Mouse (Mus musculus): Measurements from ENCODE around the gene Spsb1. TPM values are rescaled to one million over a fixed set of nuclear protein-coding genes. Genes with fewer than 3 reads are reported as not detected.

Spsb1 gene
- polyA plus RNA-seq, 1 experiment from 2014 or later, result 19.2 TPM

- ATAC-seq, result no peak
- no peak for DNase-seq (ENCODE audit: low spot score)
- Histone ChIP-seq H3K4me1 (ENCODE audit: insufficient read depth, low read depth, low read length) (peaks cover 6% of the 10 kb centered on the region; the same call in 1 of the 2 replicates), H3K27ac (ENCODE audit: low read length) (no peak overlapping the region), H3K4me3 (ENCODE audit: low read depth, low read length) (no peak overlapping the region), H3K4me2 (replicated peaks; ENCODE audit: low read depth, low read length) (no peak overlapping the region), H3K36me3 (ENCODE audit: insufficient read depth, low read length) (no peaks in the 10 kb centered on the region), H3K27me3 (replicated peaks; ENCODE audit: insufficient read depth, low read length) (no peaks in the 10 kb centered on the region), H3K9ac (replicated peaks; ENCODE audit: low read depth) (no peak overlapping the region), H3K9me3 (ENCODE audit: low read length) (no peaks in the 10 kb centered on the region)
- WGBS, result 77% methylated on average over 6 of the region's 6 CpGs
- TF ChIP-seq CTCF (IDR thresholded peaks at IDR 0.05), result no peak
- TF ChIP-seq EP300 (IDR thresholded peaks at IDR 0.05), result no peak
Measured at GRCm38 (mm10) chr4:149858097-149858496, 96.7 kb downstream of the Spsb1 start.

DNA sequence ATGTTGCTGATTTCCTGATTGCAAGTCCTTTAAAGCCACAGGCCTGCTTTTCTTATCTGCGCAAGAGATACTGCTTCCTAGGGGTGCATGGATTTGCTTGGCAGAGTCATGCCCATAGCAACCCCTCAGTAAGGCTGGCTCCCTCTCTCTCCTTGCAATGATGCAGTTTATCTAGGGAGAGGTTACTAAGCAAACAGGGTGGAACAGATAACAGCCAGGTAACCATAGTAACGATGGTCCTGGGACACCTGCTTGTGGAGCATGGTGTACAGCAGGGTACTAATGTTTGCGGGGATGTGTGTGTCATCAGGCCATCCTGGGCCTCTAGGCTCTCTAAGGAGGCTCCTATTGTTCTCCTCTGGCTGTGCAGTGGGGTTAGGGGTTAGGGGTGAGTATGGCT, 97.2 kb downstream of the Spsb1 start:
- no peak overlapping the region for H3K9ac ChIP-seq (replicated peaks; ENCODE audit: low read depth)
- ATAC-seq (no peak), DNase-seq (ENCODE audit: low spot score) (no peak)
- peaks cover 6% of the 10 kb centered on the region; the same call in 1 of the 2 replicates for H3K4me1 ChIP-seq (ENCODE audit: insufficient read depth, low read depth, low read length)
- no peak overlapping the region for H3K4me3 ChIP-seq (ENCODE audit: low read depth, low read length)
- TF ChIP-seq CTCF (IDR thresholded peaks at IDR 0.05), result no peak
- no peak for TF ChIP-seq EP300 (IDR thresholded peaks at IDR 0.05)
- no peaks in the 10 kb centered on the region for H3K27me3 ChIP-seq (replicated peaks; ENCODE audit: insufficient read depth, low read length)
- no peak overlapping the region for H3K27ac ChIP-seq (ENCODE audit: low read length)
- H3K9me3 ChIP-seq (ENCODE audit: low read length), result no peaks in the 10 kb centered on the region
- H3K4me2 ChIP-seq (replicated peaks; ENCODE audit: low read depth, low read length), result no peak overlapping the region
- no peaks in the 10 kb centered on the region for H3K36me3 ChIP-seq (ENCODE audit: insufficient read depth, low read length)
- WGBS, result 70% methylated on average over 3 of the region's 3 CpGs

- Histone ChIP-seq H3K4me1 (ENCODE audit: insufficient read depth, low read depth, low read length) (peaks cover 6% of the 10 kb centered on the region; the same call in 1 of the 2 replicates), H3K27me3 (replicated peaks; ENCODE audit: insufficient read depth, low read length) (no peaks in the 10 kb centered on the region), H3K4me2 (replicated peaks; ENCODE audit: low read depth, low read length) (no peak overlapping the region), H3K36me3 (ENCODE audit: insufficient read depth, low read length) (no peaks in the 10 kb centered on the region), H3K4me3 (ENCODE audit: low read depth, low read length) (no peak overlapping the region), H3K27ac (ENCODE audit: low read length) (no peak overlapping the region), H3K9me3 (ENCODE audit: low read length) (no peaks in the 10 kb centered on the region), H3K9ac (replicated peaks; ENCODE audit: low read depth) (no peak overlapping the region)
- TF ChIP-seq EP300 (IDR thresholded peaks at IDR 0.05) (no peak), CTCF (IDR thresholded peaks at IDR 0.05) (no peak)
- ATAC-seq, result peak; percentile 25; the same call in 1 of the 2 replicates
- 37% methylated on average over 19 of the region's 19 CpGs for WGBS
- DNase-seq (ENCODE audit: low spot score), result peak; percentile 46
Measured at GRCm38 (mm10) chr4:149855892-149856807, 98.7 kb downstream of the Spsb1 start.

- DNase-seq (ENCODE audit: low spot score), result no peak
- 73% methylated on average over 10 of the region's 10 CpGs for WGBS
- Histone ChIP-seq H3K36me3 (ENCODE audit: insufficient read depth, low read length) (no peaks in the 10 kb centered on the region), H3K4me1 (ENCODE audit: insufficient read depth, low read depth, low read length) (peaks cover 6% of the 10 kb centered on the region; the same call in 1 of the 2 replicates), H3K9me3 (ENCODE audit: low read length) (no peaks in the 10 kb centered on the region), H3K4me3 (ENCODE audit: low read depth, low read length) (no peak overlapping the region), H3K27me3 (replicated peaks; ENCODE audit: insufficient read depth, low read length) (no peaks in the 10 kb centered on the region), H3K9ac (replicated peaks; ENCODE audit: low read depth) (no peak overlapping the region), H3K27ac (ENCODE audit: low read length) (no peak overlapping the region), H3K4me2 (replicated peaks; ENCODE audit: low read depth, low read length) (no peak overlapping the region)
- no peak for ATAC-seq
- TF ChIP-seq EP300 (IDR thresholded peaks at IDR 0.05) (no peak), CTCF (IDR thresholded peaks at IDR 0.05) (no peak)
Measured at GRCm38 (mm10) chr4:149855180-149855891, 99.5 kb downstream of the Spsb1 start.

DNA sequence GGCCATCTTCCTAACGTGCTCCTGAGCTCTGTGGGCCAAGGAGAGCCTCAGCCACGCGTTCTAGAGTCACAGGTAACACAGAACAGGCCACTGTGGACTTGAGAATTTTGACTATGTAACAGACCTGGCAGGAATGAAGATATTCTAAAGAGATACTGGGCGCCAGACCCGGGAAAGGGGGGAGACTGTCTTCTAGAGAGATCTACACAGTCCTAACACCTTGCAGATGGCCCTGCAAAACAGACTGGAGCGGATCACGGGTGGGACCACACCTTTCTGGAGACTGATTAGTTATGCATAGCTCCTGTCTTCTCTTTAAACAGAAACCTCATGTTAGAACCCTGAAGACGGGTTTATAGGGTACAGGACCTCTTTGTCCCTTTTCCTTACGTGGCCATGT, 100.1 kb downstream of the Spsb1 start:
- Histone ChIP-seq H3K9me3 (ENCODE audit: low read length) (no peaks in the 10 kb centered on the region), H3K27ac (ENCODE audit: low read length) (no peak overlapping the region), H3K27me3 (replicated peaks; ENCODE audit: insufficient read depth, low read length) (no peaks in the 10 kb centered on the region), H3K36me3 (ENCODE audit: insufficient read depth, low read length) (no peaks in the 10 kb centered on the region), H3K4me2 (replicated peaks; ENCODE audit: low read depth, low read length) (peak overlapping the region; percentile 14; the same call in 1 of the 2 replicates), H3K9ac (replicated peaks; ENCODE audit: low read depth) (no peak overlapping the region), H3K4me3 (ENCODE audit: low read depth, low read length) (no peak overlapping the region), H3K4me1 (ENCODE audit: insufficient read depth, low read depth, low read length) (peaks cover 6% of the 10 kb centered on the region; the same call in 1 of the 2 replicates)
- DNase-seq (ENCODE audit: low spot score), result no peak
- TF ChIP-seq CTCF (IDR thresholded peaks at IDR 0.05) (no peak), EP300 (IDR thresholded peaks at IDR 0.05) (no peak)
- ATAC-seq, result no peak
- WGBS, result 70% methylated on average over 9 of the region's 9 CpGs

DNA sequence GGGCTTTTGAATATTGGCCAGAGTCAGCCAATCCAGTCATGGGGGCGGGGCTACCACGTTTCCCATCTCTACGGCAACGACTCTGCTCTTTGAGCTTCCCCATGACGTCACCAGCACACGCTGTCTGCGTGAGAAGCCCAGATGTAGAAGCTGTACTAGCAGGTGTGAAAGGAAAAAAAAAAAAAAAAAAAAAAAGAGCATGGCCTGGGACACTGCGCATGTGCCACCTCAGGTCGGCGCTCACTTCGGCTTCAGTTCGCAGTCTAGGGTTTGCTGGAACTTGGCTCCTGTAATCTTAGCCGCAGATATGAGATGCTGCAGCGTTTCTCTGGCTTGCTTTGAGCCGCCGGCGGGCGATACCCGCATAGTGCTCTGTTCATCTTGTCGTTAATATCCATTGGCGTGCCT, 100.5 kb downstream of the Spsb1 start:
- H3K27me3 ChIP-seq (replicated peaks; ENCODE audit: insufficient read depth, low read length), result no peaks in the 10 kb centered on the region
- DNase-seq (ENCODE audit: low spot score), result peak; percentile 85
- peaks cover 6% of the 10 kb centered on the region; the same call in 1 of the 2 replicates for H3K4me1 ChIP-seq (ENCODE audit: insufficient read depth, low read depth, low read length)
- WGBS, result 2% methylated on average over 21 of the region's 21 CpGs
- no peaks in the 10 kb centered on the region for H3K9me3 ChIP-seq (ENCODE audit: low read length)
- H3K36me3 ChIP-seq (ENCODE audit: insufficient read depth, low read length), result no peaks in the 10 kb centered on the region
- H3K9ac ChIP-seq (replicated peaks; ENCODE audit: low read depth), result no peak overlapping the region
- peak overlapping the region; percentile 14; the same call in 1 of the 2 replicates for H3K4me2 ChIP-seq (replicated peaks; ENCODE audit: low read depth, low read length)
- H3K27ac ChIP-seq (ENCODE audit: low read length), result no peak overlapping the region
- H3K4me3 ChIP-seq (ENCODE audit: low read depth, low read length), result no peak overlapping the region
- TF ChIP-seq EP300 (IDR thresholded peaks at IDR 0.05) (no peak), CTCF (IDR thresholded peaks at IDR 0.05) (peak; percentile 22)
- peak; percentile 53 for ATAC-seq

Data from lung, postnatal 0 days (tissue).